Mouse (Mus musculus): ENCODE data around the gene Disp1. TPM values are rescaled to one million over a fixed set of nuclear protein-coding genes. Genes with fewer than 3 reads are reported as not detected.

Gene Disp1
- total RNA-seq, 2 experiments from 2014 or later = 5.4 to 7.3 TPM

- intact Hi-C loops (cut with DNase I; ENCODE audit: low total_unique reads) = no loop called here
- no peak for DNase-seq
Observed at GRCm38 (mm10) chr1:183171095-183171494, 50.2 kb downstream of the Disp1 start.

DNA sequence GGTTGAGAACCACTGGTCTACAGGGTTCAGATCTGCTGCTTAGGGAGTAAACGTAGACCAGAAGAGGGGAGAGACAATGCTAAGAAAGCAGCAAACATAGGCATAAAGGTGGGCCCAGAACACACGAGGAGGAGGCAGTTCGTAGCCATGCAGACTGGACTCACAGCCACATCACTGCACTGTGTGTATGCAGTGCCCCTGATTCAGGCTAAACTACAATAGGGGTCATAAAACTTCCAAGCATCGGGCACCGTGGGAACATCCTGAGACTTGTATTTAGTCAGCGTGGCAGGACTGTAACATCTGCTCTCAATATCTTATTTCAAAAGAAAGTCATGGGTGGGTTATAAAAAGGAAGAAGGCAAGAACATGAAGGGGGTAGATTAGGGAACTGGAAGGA is 52.9 kb downstream of the Disp1 start:
- intact Hi-C loops (cut with DNase I; ENCODE audit: low total_unique reads) = no loop called here
- no peak for DNase-seq

- no peak for DNase-seq
- intact Hi-C loops (cut with DNase I; ENCODE audit: low total_unique reads) = no loop called here
Observed at GRCm38 (mm10) chr1:183167776-183168175, 53.5 kb downstream of the Disp1 start.

- intact Hi-C loops (cut with DNase I; ENCODE audit: low total_unique reads) = no loop called here
- DNase-seq = no peak
Observed at GRCm38 (mm10) chr1:183166700-183167099, 54.6 kb downstream of the Disp1 start.

DNA sequence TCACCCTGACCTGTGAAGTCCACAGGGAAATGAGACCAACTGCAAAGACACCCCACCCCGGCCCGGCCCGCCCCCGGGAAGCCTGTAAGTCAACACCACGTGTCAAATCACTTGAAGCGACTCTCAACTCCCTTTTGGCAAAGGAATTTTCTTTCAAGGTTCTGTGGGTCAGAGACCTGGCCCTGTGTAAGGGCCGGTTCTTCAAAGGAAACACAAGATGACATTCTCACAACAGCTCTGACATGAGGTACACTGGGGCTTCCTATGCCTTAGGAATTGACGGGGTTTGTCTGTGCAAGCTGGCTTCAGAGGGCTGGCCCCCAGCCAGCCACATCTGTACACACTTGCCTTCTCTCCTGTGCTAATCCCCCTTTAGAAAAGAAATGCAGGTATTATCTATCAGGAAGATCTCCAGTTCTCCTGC is 56.7 kb downstream of the Disp1 start:
- DNase-seq = no peak
- intact Hi-C loops (cut with DNase I; ENCODE audit: low total_unique reads) = no loop called here

GRCm38 (mm10) chr1:183164190-183164580 is 57.1 kb downstream of the Disp1 start:
- DNase-seq = no peak
- intact Hi-C loops (cut with DNase I; ENCODE audit: low total_unique reads) = no loop called here

GRCm38 (mm10) chr1:183163512-183164189 is 57.7 kb downstream of the Disp1 start:
- intact Hi-C loops (cut with DNase I; ENCODE audit: low total_unique reads) = no loop called here

GRCm38 (mm10) chr1:183161057-183161456 is 60.3 kb downstream of the Disp1 start:
- DNase-seq = no peak
- intact Hi-C loops (cut with DNase I; ENCODE audit: low total_unique reads) = no loop called here

More at GRCm38 (mm10) chr1:183163512-183164189, 57.7 kb downstream of the Disp1 start:
- no peak for DNase-seq

- intact Hi-C loops (cut with DNase I; ENCODE audit: low total_unique reads) = no loop called here
- DNase-seq = no peak
Observed at GRCm38 (mm10) chr1:183160188-183160587, 61.1 kb downstream of the Disp1 start.

GRCm38 (mm10) chr1:183159183-183159582 is 62.1 kb downstream of the Disp1 start:
- DNase-seq = no peak
- intact Hi-C loops (cut with DNase I; ENCODE audit: low total_unique reads) = no loop called here

DNA sequence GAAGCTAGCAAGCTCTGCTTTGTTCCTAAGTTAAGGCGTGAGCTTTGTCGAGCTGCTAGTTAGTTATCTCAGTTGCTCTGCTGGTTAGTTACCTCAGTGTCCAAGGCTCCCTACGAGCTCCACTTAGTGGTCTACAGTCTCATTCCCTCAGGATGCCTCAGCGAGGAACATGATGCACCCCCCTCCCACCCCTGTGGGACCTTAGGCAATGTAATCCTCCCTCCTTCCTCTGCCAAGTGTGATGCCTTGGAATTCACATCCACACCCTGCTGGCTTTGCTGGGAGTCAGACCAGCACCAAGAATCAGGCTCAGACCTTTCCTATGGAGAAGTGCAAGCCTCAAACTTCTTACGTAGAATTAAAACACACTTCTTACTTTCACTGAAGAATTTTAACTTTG is 65.7 kb downstream of the Disp1 start:
- intact Hi-C loops (cut with DNase I; ENCODE audit: low total_unique reads) = no loop called here

GRCm38 (mm10) chr1:183154296-183155204 is 66.8 kb downstream of the Disp1 start:
- intact Hi-C loops (cut with DNase I; ENCODE audit: low total_unique reads) = no loop called here
- no peak for DNase-seq

More for the DNA sequence above, 65.7 kb downstream of the Disp1 start:
- peak; percentile 65 for DNase-seq

- intact Hi-C loops (cut with DNase I; ENCODE audit: low total_unique reads) = no loop called here
- no peak for DNase-seq
Observed at GRCm38 (mm10) chr1:183153354-183153753, 68.0 kb downstream of the Disp1 start.

DNA sequence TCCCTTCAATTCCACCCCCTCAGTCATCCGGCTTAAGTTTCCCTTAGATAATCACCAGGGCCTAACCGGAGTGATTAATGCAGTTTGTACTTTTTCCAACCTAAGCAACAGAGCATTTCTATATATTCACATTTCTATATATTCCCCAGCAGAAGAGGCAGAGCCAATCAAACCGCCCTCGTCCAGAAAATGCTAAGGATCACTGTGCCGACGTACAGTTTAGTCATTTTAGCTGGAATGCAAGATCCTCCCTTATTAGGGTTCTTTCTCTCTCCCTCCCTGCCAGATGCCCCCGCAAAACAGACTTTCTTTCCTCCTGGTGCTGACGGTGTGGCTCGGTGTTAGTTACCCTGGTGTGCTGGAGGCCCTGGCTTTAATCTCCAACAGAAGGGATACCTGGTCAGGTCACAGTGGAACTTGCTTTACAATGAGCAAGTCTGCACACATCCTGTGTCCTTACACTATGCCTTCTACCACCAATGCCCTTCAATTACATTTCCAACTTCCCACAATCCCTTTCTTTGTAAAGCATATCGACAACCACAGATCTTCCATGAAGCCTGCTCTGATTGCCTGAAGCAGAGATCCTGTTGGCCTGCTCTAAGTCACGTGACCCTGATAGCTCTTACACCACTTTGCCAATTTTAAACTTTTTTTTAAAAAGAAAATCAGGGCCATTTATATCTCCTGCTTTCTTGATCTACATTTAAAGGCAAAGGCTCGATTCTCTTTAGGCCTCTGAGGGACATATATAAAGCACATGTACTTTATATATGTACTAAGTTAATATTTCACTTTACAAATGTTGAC is 69.6 kb downstream of the Disp1 start:
- intact Hi-C loops (cut with DNase I; ENCODE audit: low total_unique reads) = loop anchor here (2.0 kb wide), 1 partner anchor 45 kb away; no protein-coding TSS in a partner anchor
- no peak for DNase-seq

DNA sequence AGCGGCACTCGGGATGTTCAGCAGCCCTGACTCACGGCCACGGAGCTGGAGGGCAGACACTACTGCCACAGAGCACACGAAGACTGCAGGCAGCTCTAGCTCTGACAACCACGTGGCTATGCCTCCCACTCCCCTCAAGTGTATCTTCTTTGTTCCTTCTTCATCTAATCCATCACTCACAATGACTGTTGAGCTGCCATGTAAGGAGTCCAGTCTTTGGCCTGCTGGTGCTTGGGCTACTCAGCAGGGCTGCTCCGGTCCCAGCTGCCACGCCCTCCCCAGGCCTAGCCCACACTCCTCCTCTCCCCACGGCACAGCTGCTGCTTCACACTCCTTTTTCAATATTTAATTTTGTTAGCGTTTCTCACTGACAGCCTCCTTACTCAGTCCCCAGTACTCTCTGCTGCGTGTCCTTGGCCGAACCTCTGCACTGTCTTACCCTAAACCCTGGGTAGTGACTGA is 70.9 kb downstream of the Disp1 start:
- intact Hi-C loops (cut with DNase I; ENCODE audit: low total_unique reads) = loop anchor here (2.0 kb wide), 1 partner anchor 44 kb away; no protein-coding TSS in a partner anchor

DNA sequence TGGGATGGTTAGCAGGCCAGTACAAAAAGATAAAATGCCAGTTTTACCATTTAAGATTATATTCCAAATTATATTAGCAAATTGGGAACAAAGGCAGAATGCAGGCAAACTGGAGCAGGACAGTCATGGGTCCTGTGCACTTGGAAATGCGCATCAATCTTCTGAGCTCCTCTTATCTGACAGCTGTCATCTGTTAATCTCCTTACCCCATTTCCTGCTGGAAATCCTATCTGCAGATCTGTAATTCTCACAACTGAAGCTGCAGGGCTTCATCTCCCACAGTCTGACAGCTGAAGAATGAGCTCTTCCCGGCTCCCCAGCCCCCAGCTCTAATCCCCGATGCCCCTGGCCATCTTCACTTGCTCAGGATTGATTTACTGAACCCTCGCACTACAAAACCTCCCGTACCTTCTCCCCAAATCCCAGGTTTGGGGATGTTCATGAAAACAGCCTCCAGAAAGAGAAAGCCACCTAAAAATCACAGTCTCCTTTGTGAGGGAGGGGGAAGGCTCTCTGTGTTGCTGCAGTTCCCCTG is 71.7 kb downstream of the Disp1 start:
- no peak for DNase-seq
- intact Hi-C loops (cut with DNase I; ENCODE audit: low total_unique reads) = loop anchor here (2.0 to 10.0 kb wide), 2 partner anchors 43 to 65 kb away; no protein-coding TSS in a partner anchor

More for the DNA sequence above, 70.9 kb downstream of the Disp1 start:
- peak; percentile 47 for DNase-seq

GRCm38 (mm10) chr1:183147438-183147841 is 73.9 kb downstream of the Disp1 start:
- intact Hi-C loops (cut with DNase I; ENCODE audit: low total_unique reads) = loop anchor here (10.0 kb wide), 1 partner anchor 67 kb away; no protein-coding TSS in a partner anchor
- peak; percentile 79 for DNase-seq

DNA sequence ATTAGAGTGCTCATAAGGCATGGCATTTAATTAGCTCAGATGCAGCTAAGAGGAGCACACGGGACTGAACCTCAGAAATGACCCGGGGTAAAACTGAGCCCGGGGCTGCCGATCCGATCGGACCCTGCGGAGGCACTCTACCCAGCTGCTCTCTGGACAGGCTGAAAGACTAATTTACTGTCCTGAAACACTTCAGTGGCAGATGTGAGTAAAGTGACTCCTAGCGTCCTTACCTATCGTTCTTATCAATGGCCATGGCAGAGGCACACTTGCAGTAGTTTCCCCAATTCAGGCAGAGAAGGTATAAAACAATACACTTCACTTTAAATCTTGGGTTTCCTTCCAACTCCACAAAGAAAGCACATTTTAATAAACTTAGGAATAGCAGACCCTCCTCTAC is 74.5 kb downstream of the Disp1 start:
- DNase-seq = no peak
- intact Hi-C loops (cut with DNase I; ENCODE audit: low total_unique reads) = loop anchor here (10.0 kb wide), 1 partner anchor 68 kb away; no protein-coding TSS in a partner anchor

- no peak for DNase-seq
- intact Hi-C loops (cut with DNase I; ENCODE audit: low total_unique reads) = loop anchor here (10.0 kb wide), 1 partner anchor 69 kb away; no protein-coding TSS in a partner anchor
Observed at GRCm38 (mm10) chr1:183146102-183146735, 75.1 kb downstream of the Disp1 start.
